Comparison of ENCODE assay signal across 25 mouse cellular contexts in the genomic region with DNA sequence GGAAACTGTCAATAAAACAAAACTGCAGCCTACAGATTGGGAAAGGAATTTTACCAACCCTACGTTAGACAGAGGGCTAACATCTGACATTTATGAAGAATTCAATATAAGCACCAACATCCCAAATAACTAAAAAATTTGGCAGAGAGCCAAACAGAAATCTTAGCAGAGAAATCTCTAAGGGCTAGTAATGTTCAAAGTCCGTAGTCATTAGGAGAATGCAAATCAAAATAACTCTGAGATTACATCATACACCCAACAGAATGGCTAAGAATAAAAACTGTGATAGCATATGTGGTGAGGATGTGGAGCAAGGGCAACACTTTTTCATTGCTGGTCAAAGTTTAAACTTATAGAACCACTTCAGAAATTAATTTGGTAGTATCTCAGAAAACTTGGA.
DNase-seq lines count a peak whose midpoint lies in the region; ATAC-seq lines count a peak whose summit lies in the region.
"Had no signal": no experiment of that assay in that cellular context is flagged by ENCODE, and none has a peak within 500 bp of the region (broad histone marks: within the 10 kb centered on the region; RNA-seq: fewer than 3 reads in every experiment).

No protein-coding gene starts in this region.

- H3K9ac ChIP-seq in embryonic facial prominence, embryonic 14.5 days (ENCODE audit: low read depth, low read length) = no peak overlapping the region
- no peak overlapping the region for H3K9ac ChIP-seq in limb, embryonic 13.5 days
- H3K9ac ChIP-seq: embryonic facial prominence, embryonic 12.5 days; embryonic facial prominence, embryonic 15.5 days; forebrain, embryonic 13.5 days; forebrain, embryonic 15.5 days; forebrain, postnatal 0 days had no signal

- WGBS in embryonic facial prominence, embryonic 14.5 days = 30% methylated on average over 2 of the region's 2 CpGs
- 73% methylated on average over 2 of the region's 2 CpGs for WGBS in embryonic facial prominence, embryonic 10.5 days
- WGBS in limb, embryonic 13.5 days = 39% methylated on average over 2 of the region's 2 CpGs
- 92% methylated on average over 2 of the region's 2 CpGs for WGBS in limb, embryonic 10.5 days

- DNase-seq in embryonic facial prominence, embryonic 14.5 days (ENCODE audit: low spot score) = peak; percentile 2
- no peak for DNase-seq in embryonic facial prominence, embryonic 10.5 days (ENCODE audit: low spot score)
- DNase-seq in limb, embryonic 10.5 days (ENCODE audit: low spot score) = no peak
- peak; percentile 12 for DNase-seq in Muller cell, postnatal 12 days (ENCODE audit: inconsistent ontology term)
- no peak for DNase-seq in kidney, postnatal 25 days
- DNase-seq: adrenal gland, adult 2 months; adrenal gland, postnatal 10 days; adrenal gland, postnatal 25 days; B cell, adult 2 months; cerebellum, adult 11 months; cerebellum, adult 18-20 months; cerebellum, adult 8-10 months; cerebellum, adult 9-11 months; cerebellum, postnatal 14 days; cerebellum, postnatal 36 days; embryo, embryonic 11 days; forebrain, postnatal 0 days had no signal

- H3K36me3 ChIP-seq in embryonic facial prominence, embryonic 14.5 days (ENCODE audit: control insufficient read depth, insufficient read depth, low read length) = no peaks in the 10 kb centered on the region
- H3K36me3 ChIP-seq in embryonic facial prominence, embryonic 10.5 days (replicated peaks) = no peaks in the 10 kb centered on the region
- no peaks in the 10 kb centered on the region for H3K36me3 ChIP-seq in limb, embryonic 13.5 days
- H3K36me3 ChIP-seq in limb, embryonic 10.5 days = no peaks in the 10 kb centered on the region
- H3K36me3 ChIP-seq: embryonic facial prominence, embryonic 12.5 days; embryonic facial prominence, embryonic 15.5 days; forebrain, embryonic 15.5 days; G1E had no signal

- H3K4me1 ChIP-seq in embryonic facial prominence, embryonic 14.5 days (ENCODE audit: control insufficient read depth, insufficient read depth, low read length) = no peaks in the 10 kb centered on the region
- no peaks in the 10 kb centered on the region for H3K4me1 ChIP-seq in embryonic facial prominence, embryonic 10.5 days
- no peaks in the 10 kb centered on the region for H3K4me1 ChIP-seq in limb, embryonic 13.5 days
- no peaks in the 10 kb centered on the region for H3K4me1 ChIP-seq in limb, embryonic 10.5 days
- H3K4me1 ChIP-seq: embryonic facial prominence, embryonic 12.5 days; embryonic facial prominence, embryonic 15.5 days; forebrain, embryonic 13.5 days; forebrain, embryonic 15.5 days had no signal

- ATAC-seq in embryonic facial prominence, embryonic 14.5 days (ENCODE audit: low read depth) = no peak
- peak; percentile 59 for ATAC-seq in limb, embryonic 13.5 days (ENCODE audit: low FRiP score, low read depth)
- ATAC-seq: CD4-positive, CD25-positive, alpha-beta regulatory T cell, adult 4 months; forebrain, embryonic 13.5 days; forebrain, embryonic 15.5 days; forebrain, postnatal 0 days had no signal

- H3K27ac ChIP-seq in embryonic facial prominence, embryonic 14.5 days (replicated peaks; ENCODE audit: low read depth, low read length) = no peak overlapping the region
- no peak overlapping the region for H3K27ac ChIP-seq in embryonic facial prominence, embryonic 10.5 days (replicated peaks)
- no peak overlapping the region for H3K27ac ChIP-seq in limb, embryonic 13.5 days
- no peak overlapping the region for H3K27ac ChIP-seq in limb, embryonic 10.5 days
- H3K27ac ChIP-seq: embryonic facial prominence, embryonic 12.5 days; embryonic facial prominence, embryonic 15.5 days; forebrain, embryonic 13.5 days; forebrain, embryonic 15.5 days had no signal

- H3K27me3 ChIP-seq in embryonic facial prominence, embryonic 14.5 days (replicated peaks; ENCODE audit: control insufficient read depth, insufficient read depth, low read length) = no peaks in the 10 kb centered on the region
- H3K27me3 ChIP-seq in embryonic facial prominence, embryonic 10.5 days (replicated peaks; ENCODE audit: low read depth, poor library complexity, severe bottlenecking) = no peaks in the 10 kb centered on the region
- no peaks in the 10 kb centered on the region for H3K27me3 ChIP-seq in limb, embryonic 13.5 days
- H3K27me3 ChIP-seq in limb, embryonic 10.5 days (ENCODE audit: low read depth, poor library complexity, severe bottlenecking) = no peaks in the 10 kb centered on the region
- H3K27me3 ChIP-seq: CH12.LX; embryonic facial prominence, embryonic 12.5 days; embryonic facial prominence, embryonic 15.5 days; forebrain, embryonic 13.5 days; forebrain, embryonic 15.5 days had no signal

- no peak overlapping the region for H3K4me2 ChIP-seq in embryonic facial prominence, embryonic 14.5 days (ENCODE audit: low read depth, low read length)
- H3K4me2 ChIP-seq in limb, embryonic 13.5 days (replicated peaks) = no peak overlapping the region
- H3K4me2 ChIP-seq: embryonic facial prominence, embryonic 12.5 days; embryonic facial prominence, embryonic 15.5 days; forebrain, embryonic 13.5 days; forebrain, embryonic 15.5 days had no signal

- H3K4me3 ChIP-seq in embryonic facial prominence, embryonic 14.5 days (ENCODE audit: low read depth, low read length) = no peak overlapping the region
- H3K4me3 ChIP-seq in embryonic facial prominence, embryonic 10.5 days = no peak overlapping the region
- no peak overlapping the region for H3K4me3 ChIP-seq in limb, embryonic 13.5 days
- H3K4me3 ChIP-seq in limb, embryonic 10.5 days = no peak overlapping the region
- H3K4me3 ChIP-seq: embryonic facial prominence, embryonic 12.5 days; embryonic facial prominence, embryonic 15.5 days; forebrain, embryonic 13.5 days; forebrain, embryonic 15.5 days had no signal

- H3K9me3 ChIP-seq in embryonic facial prominence, embryonic 14.5 days (ENCODE audit: control insufficient read depth, low read length) = no peaks in the 10 kb centered on the region
- no peaks in the 10 kb centered on the region for H3K9me3 ChIP-seq in embryonic facial prominence, embryonic 10.5 days
- H3K9me3 ChIP-seq in limb, embryonic 13.5 days = no peaks in the 10 kb centered on the region
- H3K9me3 ChIP-seq in limb, embryonic 10.5 days (replicated peaks) = no peaks in the 10 kb centered on the region
- H3K9me3 ChIP-seq: embryonic facial prominence, embryonic 12.5 days; embryonic facial prominence, embryonic 15.5 days; forebrain, embryonic 13.5 days; forebrain, embryonic 15.5 days; G1E had no signal

Comparison
In these comparisons a context has a peak if more than half of its experiments do, and no peak if none do; other contexts are left out.
1. DNase-seq: peak in embryonic facial prominence, embryonic 14.5 days (single experiment) and Muller cell, postnatal 12 days (single experiment); none in embryonic facial prominence, embryonic 10.5 days (single experiment), limb, embryonic 10.5 days (single experiment) and kidney, postnatal 25 days (0 of 2).